Mouse (Mus musculus) heart, postnatal 4 days (tissue): ENCODE measurements around the gene Eva1a. TPM values are rescaled to one million over a fixed set of nuclear protein-coding genes. Genes with fewer than 3 reads are reported as not detected.
A peak's percentile ranks its signal among the peaks of the same experiment; 100 is the strongest.

Experiments
- DNase-seq: peaks from one replicate; pipeline ENCODE4 v3.0.0; 2021
- total RNA-seq, 2 experiments: library from RNA; stranded (reverse); gene quantifications; 2 replicates each; pipeline ENCODE4 v1.2.3; 2021

Eva1a gene
- total RNA-seq, 2 experiments from 2014 or later: 7.1 to 8.8 TPM

DNA sequence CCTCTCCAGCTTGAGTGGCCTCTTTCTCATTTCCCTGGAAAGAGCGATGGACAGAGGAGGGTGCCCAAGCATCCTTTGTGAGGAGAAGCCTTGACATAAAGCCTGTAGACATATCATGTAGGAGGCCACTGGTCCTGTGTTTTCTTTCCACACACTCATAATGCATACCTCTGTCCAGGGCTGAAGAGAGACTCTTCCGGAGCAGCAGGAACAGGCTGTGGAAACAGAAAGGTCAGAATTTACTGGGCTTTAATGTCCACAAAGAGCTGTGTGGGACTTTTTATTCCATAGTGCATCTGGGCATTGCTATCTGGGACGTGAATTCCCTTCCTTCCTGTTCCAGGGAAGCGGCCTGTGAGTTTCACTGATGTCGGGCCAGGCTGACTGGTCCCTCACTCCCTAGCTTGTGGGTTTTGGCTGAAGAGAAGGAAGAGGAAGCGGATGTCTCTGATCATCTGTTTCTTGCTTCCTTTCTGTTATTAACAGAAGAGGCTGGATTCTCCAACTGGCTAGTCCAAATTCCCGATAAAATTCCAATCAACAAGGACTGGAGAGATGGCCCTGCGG lies 25.8 kb downstream of the Eva1a start:
- DNase-seq: peak; percentile 53

DNA sequence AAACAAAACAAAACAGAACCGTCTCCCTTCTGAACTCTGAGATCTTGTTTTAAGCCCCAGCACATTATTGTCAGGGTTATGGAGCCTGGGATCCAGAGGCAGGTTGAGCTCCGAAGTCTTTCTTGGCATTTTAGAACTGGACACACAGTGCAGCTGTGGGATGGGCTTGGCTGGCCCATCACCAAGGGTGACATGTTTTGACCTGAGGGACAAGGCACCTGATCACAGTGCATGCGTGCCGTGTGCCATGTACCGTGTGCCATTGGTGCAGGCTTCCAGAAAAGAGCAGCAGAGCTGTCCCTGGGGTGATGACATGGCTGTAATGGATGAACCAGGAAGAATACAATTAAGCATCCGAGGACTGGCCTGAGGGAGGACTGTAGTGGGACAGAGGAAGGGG lies 29.6 kb downstream of the Eva1a start:
- DNase-seq: no peak

DNA sequence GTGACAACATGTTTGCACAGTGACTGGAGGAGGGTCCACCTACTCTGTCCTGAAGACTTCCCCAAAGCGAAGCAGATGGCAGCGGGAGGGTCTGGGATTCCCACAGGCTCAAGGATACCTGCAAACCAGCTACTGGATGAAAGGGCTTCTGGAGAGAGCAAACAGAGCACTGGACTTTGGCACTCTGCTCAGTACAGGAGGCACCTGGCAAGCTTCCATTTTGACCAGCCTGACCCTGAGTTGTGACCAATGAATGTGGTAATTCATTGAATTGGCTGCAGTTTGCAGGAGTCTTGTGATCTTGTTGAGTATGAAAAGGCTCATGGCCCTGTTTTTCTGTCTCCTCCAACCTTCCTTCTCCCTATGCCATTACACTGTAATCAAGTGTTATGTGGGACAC lies 32.2 kb downstream of the Eva1a start:
- DNase-seq: no peak

DNA sequence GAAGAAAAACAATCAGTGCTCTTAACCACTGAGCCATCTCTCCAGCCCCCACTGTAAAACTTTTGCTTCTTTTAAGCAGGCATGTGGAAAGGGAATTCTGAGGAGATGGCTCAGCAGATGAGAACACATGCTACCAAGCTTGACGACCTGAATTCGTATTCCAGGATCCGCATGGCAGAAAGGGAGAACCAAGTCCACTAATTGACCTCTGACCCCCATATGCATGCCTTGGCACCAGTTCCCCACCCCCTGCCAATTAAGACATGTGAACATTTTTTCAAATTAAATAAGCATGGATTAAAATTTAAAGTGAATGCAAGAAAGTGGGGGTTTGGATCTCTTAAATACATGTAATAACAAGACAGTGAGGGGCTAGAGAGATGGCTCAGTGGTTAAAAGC lies 32.7 kb downstream of the Eva1a start:
- DNase-seq: no peak

DNA sequence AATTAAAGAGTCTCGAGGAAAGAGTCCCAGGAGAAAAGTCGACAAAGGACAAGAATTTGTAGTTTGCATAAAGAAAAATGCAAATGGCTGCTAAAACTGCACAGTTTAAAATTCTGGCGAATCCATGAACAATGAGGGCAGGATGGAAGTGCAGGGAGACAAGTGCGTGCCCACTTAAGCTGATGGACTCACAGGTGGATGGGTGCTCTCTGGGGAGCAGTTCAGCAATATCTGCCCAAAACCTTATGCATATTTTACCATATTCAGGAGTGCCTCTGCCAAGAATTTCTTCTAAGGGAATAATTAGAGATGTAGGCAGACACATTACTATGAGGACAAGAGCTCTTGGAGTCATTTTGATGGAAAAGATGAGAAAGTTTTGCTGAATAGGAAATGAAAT lies 35.5 kb downstream of the Eva1a start:
- no peak for DNase-seq

DNA sequence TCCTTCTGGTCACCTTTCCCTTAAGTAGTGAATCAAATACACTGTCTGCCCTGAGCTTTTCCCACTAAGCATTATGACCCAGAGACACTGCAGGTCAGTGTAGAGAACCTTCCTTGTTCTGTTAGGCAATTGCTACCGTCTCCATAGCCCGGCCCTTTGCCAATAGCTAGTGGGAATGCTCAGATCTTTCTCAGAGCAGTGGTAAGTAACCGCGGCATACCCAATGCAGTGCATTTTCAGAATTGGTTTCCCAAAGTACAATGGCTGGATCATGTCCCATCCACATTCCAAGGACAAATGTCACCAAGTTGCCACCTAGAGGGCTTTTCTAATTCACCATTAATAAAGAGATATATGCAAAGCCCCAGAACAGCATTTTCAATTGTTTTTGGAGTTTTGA lies 38.0 kb downstream of the Eva1a start:
- DNase-seq: no peak

DNA sequence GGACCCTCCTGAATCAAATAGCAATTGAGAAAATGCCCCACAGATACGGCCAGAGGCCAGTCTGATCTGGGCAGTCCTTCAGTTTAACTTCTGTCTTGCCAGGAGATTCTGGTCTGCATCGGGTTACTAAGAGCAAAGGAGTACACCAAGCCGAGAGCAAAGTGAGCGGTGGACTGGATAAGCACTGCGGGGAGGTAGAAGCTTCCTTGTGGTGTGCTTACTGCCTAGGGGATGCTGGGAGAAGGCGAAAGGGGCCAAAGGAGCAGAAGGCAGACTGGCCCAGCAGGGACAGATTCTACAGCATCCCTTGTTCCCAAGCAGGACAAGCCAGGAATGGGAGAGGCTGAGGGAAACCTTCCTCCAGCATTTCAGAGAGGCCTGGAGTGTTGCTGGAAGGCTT lies 42.8 kb downstream of the Eva1a start:
- DNase-seq: no peak

DNA sequence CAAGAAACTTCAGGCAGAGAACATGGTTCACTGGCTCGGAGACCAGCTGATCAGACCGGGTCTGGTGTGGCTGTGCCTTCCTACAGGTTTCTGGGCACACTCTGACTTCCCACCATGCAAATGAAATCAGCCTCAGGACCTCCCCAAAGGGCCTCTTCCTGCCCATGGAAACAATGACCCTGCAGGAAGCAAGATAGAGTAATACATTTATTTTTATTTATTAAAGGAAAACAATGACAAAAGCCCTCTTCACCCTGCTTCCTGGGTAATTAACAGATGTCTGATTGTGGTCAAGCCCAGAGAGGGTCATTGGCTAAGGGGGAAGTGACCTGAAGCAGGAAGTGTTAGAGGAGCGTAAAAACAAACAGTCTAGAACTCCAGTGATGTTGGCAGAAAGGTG lies 43.4 kb downstream of the Eva1a start:
- DNase-seq: peak; percentile 30

DNA sequence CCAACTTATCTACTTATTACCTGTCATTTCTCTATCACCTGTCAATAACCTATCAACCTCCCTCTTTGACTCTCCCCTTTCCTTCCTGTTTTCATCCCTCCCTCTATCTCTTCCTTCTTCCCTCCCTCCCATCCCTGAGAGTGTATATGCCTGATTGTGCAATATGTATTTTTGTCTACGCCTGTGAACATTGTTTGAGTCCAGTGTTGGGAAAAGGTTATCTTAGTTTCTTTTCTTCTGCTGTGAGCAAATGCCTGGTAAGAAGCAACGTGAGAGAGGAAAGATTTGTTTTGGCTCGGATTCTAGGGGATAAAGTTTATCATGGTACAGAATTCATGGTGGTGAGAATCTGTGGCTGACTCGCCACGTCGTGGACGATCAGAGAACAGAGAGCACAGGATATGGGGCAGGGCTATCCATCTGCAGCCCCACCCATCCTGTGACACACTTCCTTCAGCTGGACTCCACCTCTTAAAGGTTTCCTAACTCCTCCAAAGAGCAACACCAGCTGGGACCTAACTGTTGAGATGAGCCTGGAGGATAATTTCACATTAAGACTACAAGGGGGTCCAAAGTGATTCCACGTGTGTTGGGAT lies 44.6 kb downstream of the Eva1a start:
- no peak for DNase-seq

DNA sequence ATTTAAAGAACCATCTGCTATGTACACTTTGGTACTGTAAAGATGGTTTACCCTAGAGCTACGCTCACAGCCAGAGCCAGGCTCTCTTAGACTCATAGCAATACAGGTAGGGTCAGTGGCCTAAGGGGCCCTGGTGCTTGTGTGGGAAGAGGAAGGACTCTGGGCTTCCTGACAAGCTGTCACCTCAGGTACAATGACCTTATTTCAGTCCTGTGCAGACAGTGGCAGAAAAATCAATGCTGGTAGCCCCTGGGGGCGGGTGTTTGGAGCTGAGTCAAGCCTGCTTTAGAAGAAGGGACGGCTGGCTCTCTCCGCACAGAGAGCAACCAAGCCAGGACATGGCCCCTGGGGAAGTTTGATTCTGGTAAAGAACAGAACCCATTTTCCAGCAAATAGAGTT lies 47.3 kb downstream of the Eva1a start:
- DNase-seq: no peak

DNA sequence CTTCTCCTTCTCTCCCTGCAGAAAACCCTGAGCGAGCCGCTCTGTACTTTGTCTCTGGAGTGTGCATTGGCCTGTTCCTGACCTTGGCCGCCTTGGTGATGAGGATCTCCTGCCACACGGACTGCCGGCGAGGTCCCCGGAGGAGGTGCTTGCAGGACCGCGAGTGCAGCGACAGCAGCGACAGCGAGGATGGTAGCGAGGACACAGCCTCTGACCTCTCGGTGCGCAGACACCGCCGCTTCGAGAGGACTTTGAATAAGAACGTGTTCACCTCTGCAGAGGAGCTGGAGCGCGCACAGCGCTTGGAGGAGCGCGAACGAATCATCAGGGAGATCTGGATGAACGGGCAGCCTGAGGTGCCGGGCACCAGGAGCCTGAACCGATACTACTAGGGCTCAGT lies 50.9 kb downstream of the Eva1a start:
- DNase-seq: no peak

DNA sequence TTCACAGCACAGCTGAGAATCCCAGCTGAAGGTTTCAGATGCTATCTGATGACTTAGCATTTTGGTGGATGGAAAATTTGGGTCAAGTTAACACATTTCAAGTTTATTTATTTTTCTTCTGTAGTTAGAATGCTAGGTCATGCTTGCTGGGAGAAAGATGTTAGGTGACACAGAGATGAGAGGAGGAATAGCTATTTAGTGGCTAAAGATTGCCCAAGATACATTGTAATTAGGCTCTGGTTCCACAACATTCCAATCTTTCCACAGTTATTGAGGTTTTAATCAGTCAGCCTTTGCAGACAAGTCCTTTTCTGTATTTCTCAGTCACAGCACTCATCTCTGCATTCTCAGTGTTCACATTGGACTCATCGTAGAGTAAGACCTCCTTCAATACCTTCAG lies 56.9 kb downstream of the Eva1a start:
- no peak for DNase-seq

DNA sequence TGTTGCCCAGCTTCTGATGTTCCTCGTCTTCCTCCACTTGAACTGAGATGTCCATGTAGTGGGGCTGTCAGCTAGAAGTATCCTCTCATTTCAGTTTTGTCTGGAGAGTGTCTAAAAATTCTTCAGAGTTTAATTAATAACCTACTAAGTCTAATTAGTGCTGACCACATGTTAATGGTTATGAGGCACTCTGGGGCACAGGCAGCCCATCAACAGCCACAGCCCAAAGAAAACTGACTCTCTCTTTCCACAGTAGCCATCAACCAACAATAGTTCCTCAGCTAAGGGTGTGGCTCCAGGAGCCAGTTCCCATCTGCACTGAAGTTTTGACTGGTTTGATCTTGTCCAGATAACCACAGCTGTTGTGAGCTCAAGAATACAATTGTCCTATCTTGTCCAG lies 57.6 kb downstream of the Eva1a start:
- no peak for DNase-seq

DNA sequence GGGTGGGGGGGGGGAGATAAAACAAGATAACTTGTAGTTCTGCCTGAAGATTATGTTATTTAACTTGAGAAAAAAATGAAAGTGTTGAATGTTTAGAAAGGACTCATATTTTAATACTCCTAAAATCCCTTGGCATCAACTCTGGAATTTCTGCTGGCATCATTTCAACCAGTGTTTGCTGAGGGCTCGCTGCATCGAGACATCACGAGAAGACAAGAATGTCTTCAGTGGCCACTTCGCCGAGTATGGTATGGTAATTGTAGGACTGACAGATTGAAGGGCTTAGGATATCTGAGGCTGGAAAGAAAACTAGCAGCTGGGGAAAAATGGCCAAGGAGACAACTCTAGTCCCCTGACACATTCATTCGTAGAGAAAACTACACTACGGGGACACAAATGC lies 69.6 kb downstream of the Eva1a start:
- no peak for DNase-seq

DNA sequence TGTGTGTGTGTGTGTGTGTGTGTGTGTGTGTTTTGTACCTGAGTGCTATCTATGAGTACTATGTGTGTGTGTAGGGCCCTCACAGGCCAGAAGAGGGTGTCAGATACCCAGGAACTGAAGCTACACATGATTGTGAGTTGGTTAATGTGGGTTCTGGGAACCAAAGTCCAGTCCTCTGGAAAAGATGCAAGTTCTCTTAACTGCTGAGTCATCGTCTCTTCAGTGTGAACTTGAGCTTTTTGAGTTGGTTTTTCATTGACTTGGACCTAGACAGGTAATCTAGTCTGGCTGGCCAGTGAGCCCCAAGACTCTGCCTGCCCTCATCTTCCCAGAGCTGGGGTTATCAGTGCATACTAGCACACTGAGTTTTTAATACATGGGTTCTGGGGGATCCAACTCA lies 70.3 kb downstream of the Eva1a start:
- DNase-seq: no peak

DNA sequence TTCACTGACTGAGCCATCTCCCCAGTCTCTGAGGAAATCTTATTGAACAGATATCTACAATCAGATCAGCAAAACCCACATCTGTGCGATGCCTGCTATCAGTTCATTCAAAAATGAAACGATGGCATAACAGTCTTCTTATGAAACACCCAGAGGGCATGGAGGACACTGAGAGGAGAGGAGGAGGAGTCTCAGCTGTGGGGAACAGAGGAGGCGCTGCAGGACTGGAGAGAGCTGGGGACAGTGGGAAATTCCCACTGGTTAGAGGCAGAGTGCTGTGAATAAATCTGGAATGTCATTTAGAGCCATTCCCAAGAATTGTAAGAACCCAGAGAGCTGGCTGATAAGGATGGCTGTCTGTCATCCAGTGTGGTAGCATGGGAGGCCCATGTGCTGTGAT lies 70.7 kb downstream of the Eva1a start:
- no peak for DNase-seq

DNA sequence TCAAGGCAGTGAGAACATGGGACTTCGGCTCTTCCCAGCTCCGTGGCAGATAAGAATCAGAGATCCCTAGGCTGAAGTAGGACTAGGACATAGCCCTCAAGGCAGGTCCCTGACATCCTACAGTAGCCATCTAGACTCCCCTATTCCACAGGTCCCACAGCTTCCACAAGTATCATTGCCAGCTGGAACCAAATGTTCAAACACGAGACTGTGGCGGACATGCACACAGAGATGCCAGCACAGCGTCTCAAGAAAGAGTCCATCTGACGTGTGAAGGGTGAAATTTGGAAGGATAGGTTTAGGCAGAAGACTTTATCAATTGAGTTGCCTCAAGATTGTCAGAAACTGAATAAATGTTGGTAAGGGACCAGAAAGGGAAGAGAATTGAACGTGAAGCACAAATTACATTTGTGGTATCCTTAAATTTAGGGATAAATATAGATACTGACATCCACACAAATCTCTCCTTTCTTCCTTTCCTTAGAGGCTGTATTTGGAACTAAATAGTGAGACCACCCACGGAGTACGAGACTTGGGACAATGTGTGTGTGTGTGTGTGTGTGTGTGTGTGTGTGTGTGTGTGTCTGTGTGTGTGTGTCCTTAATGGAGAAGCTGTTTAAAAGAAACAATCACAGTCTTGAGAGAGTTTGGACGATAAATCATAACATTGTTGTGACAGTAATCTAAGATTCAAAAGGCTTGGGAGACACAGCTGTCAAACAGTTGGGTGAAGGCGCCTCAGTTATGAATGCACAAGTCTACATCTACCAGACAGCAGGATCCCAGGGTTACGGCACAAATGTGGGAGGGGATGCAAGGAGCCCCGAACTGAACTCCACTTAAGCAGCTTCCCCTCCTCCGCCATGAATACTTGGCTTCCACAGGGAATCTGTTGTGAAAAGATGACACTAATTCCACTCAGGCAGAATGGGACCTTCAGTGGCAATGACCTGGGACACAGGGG lies 71.6 kb downstream of the Eva1a start:
- DNase-seq: no peak

DNA sequence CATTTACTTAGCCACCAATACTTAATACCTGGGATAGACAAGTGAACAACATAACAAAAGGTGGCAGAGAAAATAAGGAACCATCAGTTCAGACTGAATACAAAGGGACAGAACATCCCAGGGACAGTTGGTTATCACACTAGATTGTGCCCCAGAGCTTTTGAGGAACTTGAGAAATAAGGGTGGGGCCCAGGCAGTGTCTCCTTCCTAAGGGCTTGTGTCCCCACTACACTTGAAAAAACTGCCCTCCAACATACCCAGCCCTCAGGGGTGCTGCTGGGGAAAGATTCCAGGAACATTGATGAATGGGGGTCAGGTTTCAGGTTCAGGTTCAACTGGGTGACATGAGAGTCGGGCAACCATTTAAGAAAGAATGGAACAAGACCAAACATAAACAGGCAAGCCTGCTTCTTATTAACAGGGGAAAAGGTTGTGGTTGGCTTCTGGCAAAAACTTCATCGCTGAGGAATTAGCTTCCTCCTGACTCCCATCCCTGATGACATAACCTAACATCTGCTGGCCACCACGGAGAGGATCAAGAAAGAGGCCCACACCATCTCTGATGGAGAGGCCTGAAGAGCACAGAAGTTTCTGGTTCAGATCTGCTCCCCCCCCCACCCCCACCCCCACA lies 74.6 kb downstream of the Eva1a start:
- DNase-seq: no peak

DNA sequence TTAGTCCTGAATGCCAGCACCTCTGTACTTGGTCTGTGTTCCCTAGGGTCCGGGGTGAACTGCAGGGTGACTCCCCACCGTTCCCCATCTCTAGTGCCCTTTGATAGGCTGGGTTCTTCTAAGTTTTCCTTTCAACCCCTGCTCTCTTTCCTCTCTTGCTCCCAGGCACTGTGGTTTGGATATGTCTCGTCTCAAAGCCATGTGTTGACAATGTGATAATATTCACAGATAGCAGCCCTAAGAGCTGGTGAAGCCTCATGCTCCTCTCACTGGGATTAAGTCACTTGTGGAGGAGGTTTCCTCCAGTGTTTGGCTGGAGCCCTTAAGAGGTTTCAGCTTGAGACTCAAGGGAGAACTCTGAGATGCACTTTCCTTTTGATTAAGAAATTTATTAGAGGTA lies 75.3 kb downstream of the Eva1a start:
- no peak for DNase-seq

DNA sequence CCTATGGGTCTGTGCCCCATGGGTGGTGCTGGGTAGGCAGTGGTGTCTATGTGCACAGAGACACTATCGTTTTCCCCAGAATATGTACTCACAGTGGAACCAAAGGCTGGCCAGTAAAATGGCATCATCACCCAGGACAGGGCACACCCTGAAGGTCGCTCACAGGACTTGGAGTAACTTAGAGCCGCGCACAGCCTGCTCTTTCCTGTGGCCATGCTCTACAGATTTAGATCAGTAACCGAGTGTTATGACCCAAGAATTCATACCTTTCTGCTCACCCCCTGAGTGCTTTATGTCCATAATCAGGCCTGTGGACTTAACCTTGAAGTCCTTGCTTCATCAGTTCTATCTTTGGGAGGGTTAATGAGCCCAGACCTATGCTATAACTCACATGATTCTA lies 77.0 kb downstream of the Eva1a start:
- DNase-seq: no peak

DNA sequence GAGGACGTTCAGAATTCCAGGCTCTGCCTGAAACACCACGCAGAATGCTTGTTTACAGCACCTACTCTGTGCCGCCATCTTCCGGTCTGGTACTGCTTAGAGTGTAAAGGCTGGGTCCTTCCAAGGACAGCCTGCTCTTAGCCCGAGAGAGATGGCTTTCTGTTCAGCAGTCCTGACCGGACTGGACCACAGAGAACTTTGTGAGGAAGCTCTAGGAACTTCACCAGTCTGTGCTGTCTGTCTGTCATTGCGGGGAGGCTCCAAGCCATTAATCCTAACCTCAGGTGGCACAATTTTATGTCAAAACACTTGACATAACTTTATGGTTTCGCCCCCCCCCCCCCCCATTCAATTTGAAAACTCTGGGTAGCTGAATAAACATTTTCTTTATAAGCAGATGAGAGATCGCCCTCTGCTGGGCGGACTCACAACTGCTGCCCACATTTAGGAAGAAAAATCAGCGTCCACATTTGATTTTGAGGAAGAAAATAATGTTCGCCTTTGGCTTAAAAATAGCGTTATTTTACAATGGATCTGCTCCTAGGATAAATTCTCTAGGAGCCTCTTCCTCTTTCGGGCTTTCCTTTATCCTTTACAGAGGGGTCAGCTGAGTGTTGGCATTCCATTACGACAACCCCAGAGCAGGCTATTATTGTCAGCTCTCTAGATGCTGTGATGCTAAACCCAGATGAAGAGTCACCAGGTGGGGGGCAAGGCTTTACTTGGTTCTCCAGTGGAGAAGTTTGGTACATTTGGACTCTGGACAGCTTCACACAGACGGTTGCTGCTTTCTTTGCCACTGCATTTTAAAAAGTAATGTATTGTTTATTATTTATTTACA lies 78.7 kb downstream of the Eva1a start:
- DNase-seq: peak; percentile 68

DNA sequence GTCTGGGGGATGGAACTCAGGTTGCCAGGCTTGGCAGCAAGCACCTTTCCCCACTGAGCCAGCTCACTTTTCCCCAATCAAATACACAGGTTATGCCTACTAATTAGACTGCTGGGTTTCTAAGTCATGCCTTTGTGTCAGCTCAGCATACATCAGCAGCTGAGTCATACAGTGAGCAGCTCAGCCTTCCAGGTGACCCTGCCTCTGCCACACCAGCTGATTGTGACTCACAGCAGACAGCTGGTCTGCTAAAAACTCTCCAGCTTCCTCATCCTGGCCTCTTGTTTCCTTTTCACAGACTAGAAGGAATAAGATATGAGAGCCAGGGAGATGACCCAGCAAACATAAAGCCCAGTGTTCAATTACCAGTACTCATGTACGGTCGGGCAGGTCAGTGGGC lies 84.3 kb downstream of the Eva1a start:
- DNase-seq: no peak

DNA sequence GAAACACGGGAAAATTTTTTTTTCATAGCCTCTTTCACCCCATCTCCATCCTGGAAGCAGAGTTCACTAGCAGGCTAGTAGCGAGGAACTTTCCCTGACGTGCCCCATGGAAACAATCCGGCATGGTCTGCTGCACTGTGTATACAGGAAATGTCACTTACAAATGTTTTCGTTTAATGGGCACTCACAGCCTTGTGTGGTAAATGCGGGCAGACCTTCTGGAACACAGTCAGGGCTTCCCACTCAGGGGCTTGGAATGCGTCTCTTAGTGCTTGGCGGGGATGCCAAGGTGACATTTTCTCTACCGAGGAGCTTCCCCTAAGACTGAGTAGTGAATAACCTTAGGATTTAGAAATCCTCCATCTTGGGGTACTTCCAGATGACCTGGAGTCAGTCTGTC lies 87.0 kb downstream of the Eva1a start:
- DNase-seq: no peak
